Mouse (Mus musculus) C2C12 (cell line): ENCODE data around the gene Ppp1r11. TPM values are rescaled to one million over a fixed set of nuclear protein-coding genes. Genes with fewer than 3 reads are reported as not detected.

Experiments
- H3K27me3 ChIP-seq: one replicate; pipeline ENCODE4 v1.6.1; 2011; ENCODE audit not compliant: control insufficient read depth, insufficient read depth, insufficient read length
- H3K36me3 ChIP-seq: one replicate; pipeline ENCODE4 v1.6.1; 2011; ENCODE audit not compliant: control insufficient read depth, insufficient read depth
- H3K4me3 ChIP-seq: one replicate; pipeline ENCODE4 v1.5.1; 2011; ENCODE audit warnings: mild to moderate bottlenecking, control low read depth; ENCODE audit not compliant: poor library complexity, insufficient read depth, severe bottlenecking
- H3K79me2 ChIP-seq: one replicate; pipeline ENCODE4 v1.6.1; 2011; ENCODE audit not compliant: control insufficient read depth, insufficient read depth
- H3K79me3 ChIP-seq: one replicate; pipeline ENCODE4 v1.6.1; 2011; ENCODE audit warnings: low read depth, control low read depth
- H3ac ChIP-seq: one replicate; pipeline ENCODE3; 2011; ENCODE audit warnings: low read depth; ENCODE audit not compliant: control insufficient read depth, insufficient read length
- CEBPB ChIP-seq: IDR thresholded peaks from one replicate; pipeline ENCODE4 v1.6.1; 2011; ENCODE audit warnings: low read depth, mild to moderate bottlenecking, control low read depth, moderate library complexity
- CTCF ChIP-seq: IDR thresholded peaks from one replicate; pipeline ENCODE4 v1.5.1; 2011; ENCODE audit not compliant: control insufficient read depth, insufficient read depth, insufficient read length
- FOSL1 ChIP-seq: IDR thresholded peaks from one replicate; pipeline ENCODE4 v1.8.0; 2011; ENCODE audit warnings: mild to moderate bottlenecking, low read length; ENCODE audit not compliant: poor library complexity, insufficient read depth, severe bottlenecking
- MAX ChIP-seq: IDR thresholded peaks from one replicate; pipeline ENCODE4 v1.6.1; 2011; ENCODE audit warnings: mild to moderate bottlenecking, control low read depth
- MYOD1 ChIP-seq: IDR thresholded peaks from one replicate; pipeline ENCODE4 v1.6.1; 2011; ENCODE audit warnings: low read depth; ENCODE audit not compliant: control insufficient read depth, insufficient read length
- MYOG ChIP-seq: IDR thresholded peaks from one replicate; pipeline ENCODE4 v1.6.1; 2011; ENCODE audit not compliant: control insufficient read depth, insufficient read length; ENCODE audit errors: extremely low read depth
- USF1 ChIP-seq: IDR thresholded peaks from one replicate; pipeline ENCODE4 v1.6.1; 2011; ENCODE audit warnings: low read depth, mild to moderate bottlenecking, control low read depth, moderate library complexity
- polyA plus RNA-seq: library from polyadenylated mRNA; unstranded; fragments of >200 nt; fragmentation: generic; extraction: Trizol; gene quantifications from one replicate; pipeline ENCODE4 v1.2.1, GENCODE M21; 2012; ENCODE audit warnings: missing spikeins

Ppp1r11 gene
- polyA plus RNA-seq, 1 experiment = 181 TPM

DNA sequence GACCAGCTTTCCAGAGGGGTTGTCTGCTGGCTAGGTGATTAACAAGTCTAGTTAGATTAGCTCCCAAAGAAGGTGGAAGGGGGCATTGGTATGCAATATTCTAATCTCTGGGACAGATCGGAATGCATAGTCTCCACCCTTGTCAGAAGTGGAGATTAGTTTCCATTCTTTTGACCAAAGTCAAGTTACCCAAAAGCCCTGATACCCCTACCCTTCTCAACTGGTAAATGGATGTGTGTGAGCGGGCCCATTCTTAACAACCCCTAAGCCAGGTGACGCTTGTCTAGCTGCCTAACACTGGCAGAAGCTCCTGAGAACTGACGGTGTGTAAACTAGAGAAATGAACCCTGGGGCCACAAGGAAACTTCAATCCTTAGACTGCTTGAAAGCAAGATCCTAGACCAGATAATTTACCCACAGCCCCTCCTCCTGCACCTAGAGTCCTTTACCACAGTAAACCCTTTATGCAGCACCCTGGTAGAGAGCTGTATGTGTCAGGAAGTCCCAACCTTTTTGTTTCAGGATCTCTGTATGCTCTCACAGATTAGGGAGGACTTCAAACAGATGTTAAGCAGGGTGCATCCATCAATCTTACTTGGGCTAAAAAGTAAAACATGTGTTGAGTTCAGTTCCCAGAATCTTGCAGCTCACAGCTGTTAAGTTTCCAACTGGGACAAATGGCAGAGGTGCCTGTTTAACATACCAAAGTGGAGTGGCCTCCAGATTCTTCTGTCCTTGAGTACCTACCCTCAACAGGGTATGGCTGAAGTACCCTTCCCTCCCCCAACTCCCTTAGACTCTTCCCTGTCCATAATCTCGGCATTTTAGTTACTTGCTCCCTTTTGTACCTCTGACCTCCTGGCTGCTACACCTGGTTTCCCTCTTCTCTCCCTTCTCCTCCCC, 31.0 kb upstream of the Ppp1r11 start:
- no peak overlapping the region for H3ac ChIP-seq
- TF ChIP-seq MAX (no peak), USF1 (no peak), CEBPB (no peak)
- peaks cover 7% of the 10 kb centered on the region for H3K27me3 ChIP-seq
- no peaks in the 10 kb centered on the region for H3K79me2 ChIP-seq
- no peaks in the 10 kb centered on the region for H3K79me3 ChIP-seq
- H3K4me3 ChIP-seq = no peak overlapping the region
- H3K36me3 ChIP-seq = no peaks in the 10 kb centered on the region

- H3ac ChIP-seq = no peak overlapping the region
- peaks cover 7% of the 10 kb centered on the region for H3K27me3 ChIP-seq
- H3K36me3 ChIP-seq = no peaks in the 10 kb centered on the region
- no peak for TF ChIP-seq USF1
- TF ChIP-seq FOSL1 = no peak
- no peak for TF ChIP-seq MAX
- no peak for TF ChIP-seq CEBPB
- no peak for TF ChIP-seq CTCF
- TF ChIP-seq MYOD1 = no peak
- TF ChIP-seq MYOG = no peak
- no peak overlapping the region for H3K4me3 ChIP-seq
- H3K79me3 ChIP-seq = no peaks in the 10 kb centered on the region
- no peaks in the 10 kb centered on the region for H3K79me2 ChIP-seq
Measured at GRCm38 (mm10) chr17:36981845-36982244, 30.3 kb upstream of the Ppp1r11 start.

GRCm38 (mm10) chr17:36981221-36981813, 29.8 kb upstream of the Ppp1r11 start, which contains the start of gene 2410137M14Rik:
TSS of gene 2410137M14Rik (minus strand) at chr17:36981237.
- no peaks in the 10 kb centered on the region for H3K36me3 ChIP-seq
- H3K27me3 ChIP-seq = peaks cover 4% of the 10 kb centered on the region
- TF ChIP-seq CTCF (no peak), USF1 (no peak), CEBPB (no peak), MYOG (no peak), FOSL1 (no peak), MYOD1 (no peak), MAX (no peak)
- H3K4me3 ChIP-seq = no peak within 1 kb of the TSS
- H3K79me2 ChIP-seq = no peaks in the 10 kb centered on the region
- H3ac ChIP-seq = no peak within 1 kb of the TSS
- no peaks in the 10 kb centered on the region for H3K79me3 ChIP-seq

GRCm38 (mm10) chr17:36973271-36973787, 21.8 kb upstream of the Ppp1r11 start:
- Histone ChIP-seq H3K79me2 (no peaks in the 10 kb centered on the region), H3K79me3 (no peaks in the 10 kb centered on the region), H3K4me3 (no peak overlapping the region), H3K27me3 (no peaks in the 10 kb centered on the region), H3ac (no peak overlapping the region), H3K36me3 (no peaks in the 10 kb centered on the region)
- no peak for TF ChIP-seq CTCF
- no peak for TF ChIP-seq MAX
- TF ChIP-seq USF1 = no peak
- no peak for TF ChIP-seq CEBPB
- no peak for TF ChIP-seq FOSL1

DNA sequence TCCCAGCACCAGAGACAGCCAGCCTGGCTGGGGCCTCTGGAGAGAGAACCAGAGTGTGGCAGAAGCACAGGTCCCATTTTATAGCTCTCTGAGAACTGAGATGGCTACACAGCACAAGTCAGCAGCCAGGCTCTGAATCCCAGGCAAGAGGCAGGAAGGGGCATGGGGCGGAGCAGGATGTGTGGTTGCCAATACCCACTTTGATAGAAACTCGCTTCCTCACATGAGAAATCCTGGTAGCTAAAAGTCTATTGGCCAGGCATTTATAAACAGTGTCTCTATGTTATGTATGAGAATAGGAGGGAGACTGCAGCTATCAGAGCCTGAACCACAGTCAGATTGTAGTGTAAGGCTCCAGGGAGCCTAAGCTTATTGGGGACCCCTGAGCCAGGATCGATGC, 21.2 kb upstream of the Ppp1r11 start:
- H3K79me3 ChIP-seq = no peaks in the 10 kb centered on the region
- no peaks in the 10 kb centered on the region for H3K36me3 ChIP-seq
- H3ac ChIP-seq = no peak overlapping the region
- H3K79me2 ChIP-seq = no peaks in the 10 kb centered on the region
- no peak for TF ChIP-seq MYOD1
- TF ChIP-seq MAX = no peak
- TF ChIP-seq MYOG = no peak
- no peaks in the 10 kb centered on the region for H3K27me3 ChIP-seq
- H3K4me3 ChIP-seq = no peak overlapping the region
